Mouse (Mus musculus): ENCODE results near the gene Megf6.

Megf6 gene

DNA sequence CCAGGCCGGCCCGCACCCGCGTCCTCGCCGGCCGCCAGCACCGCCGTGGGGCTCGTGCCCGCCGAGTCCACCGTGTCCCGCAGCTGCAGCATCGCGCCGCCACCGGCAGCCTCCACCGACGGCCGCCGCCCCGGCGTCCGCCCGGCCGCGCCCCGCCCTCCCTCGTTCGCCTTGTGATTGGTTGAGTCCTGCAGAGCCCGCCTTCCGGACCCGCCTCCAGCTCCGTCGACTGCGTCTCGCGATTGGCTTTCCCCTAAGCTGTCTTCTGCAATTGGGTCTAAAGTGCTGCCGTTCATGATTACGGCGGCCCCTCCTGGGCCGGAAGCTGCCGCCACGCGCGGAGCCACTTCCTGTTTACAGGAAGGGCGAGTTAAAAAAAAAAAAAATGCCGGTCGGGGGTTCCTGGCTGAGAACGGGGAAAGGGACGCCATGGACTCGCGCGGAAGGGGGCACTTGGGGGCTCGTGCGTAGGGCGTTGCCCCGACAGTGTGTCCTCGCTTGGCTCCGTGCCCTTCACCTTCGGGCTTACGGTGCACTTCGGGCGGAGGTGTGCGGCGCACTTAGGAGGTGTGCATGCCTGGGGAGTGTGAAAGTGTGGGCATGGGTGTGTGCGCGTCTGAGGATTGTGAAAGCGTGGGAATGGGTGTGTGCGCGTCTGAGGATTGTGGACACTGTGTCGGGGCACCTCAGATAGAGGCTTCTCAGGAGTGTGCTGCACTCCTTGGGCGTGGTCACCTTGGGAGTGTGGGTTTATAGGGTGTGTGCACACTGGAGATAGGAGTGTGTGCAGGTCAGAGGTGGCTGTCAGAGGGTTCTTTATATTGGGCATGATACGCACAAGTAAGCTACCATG is 9.8 kb upstream of the Megf6 start, which contains the start of gene Tprgl:
Gene Tprgl, minus strand, starts transcription at position 129 of the 853 bp plus-strand sequence.
- DNase-seq, result peak; percentile 98

DNA sequence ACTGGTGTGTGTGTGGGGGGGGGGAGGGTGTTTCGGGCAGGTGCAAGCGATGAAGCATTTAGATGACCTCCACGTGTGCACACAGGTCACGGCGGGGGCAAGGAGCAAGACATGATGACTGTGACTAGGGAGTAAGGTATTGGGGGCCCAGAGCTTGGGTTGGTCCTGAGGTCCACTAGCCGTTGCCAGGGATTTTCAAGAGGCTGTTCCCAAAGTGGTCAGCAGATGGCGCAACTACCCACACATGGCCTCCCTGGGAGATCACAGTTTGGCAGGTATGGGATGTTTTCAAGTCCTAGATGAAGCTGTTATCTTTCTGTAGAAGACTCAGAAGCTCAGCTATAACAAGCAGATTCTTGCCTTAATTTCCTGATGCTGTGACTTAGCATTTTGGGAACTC is 7.2 kb upstream of the Megf6 start:
- DNase-seq, result peak; percentile 73

DNA sequence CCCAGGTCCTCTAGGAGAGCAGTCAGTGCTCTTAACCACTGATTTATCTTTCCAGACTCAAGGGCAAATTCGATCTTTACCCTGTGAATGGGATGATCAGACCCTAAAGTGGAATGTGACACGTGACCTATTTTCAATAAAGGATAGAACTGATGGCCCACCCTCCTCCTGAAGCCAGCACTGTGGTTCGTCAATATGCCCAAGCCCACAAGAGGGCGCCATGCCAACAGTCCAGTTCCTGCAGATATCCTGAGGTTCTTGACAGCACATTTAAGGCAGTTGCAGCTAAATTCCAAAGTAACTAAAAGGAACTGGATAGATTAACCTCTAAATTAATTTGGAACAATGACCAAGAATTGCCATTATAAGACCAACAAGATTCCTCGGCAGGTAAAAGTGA is 3.5 kb upstream of the Megf6 start:
- DNase-seq, result peak; percentile 63

DNA sequence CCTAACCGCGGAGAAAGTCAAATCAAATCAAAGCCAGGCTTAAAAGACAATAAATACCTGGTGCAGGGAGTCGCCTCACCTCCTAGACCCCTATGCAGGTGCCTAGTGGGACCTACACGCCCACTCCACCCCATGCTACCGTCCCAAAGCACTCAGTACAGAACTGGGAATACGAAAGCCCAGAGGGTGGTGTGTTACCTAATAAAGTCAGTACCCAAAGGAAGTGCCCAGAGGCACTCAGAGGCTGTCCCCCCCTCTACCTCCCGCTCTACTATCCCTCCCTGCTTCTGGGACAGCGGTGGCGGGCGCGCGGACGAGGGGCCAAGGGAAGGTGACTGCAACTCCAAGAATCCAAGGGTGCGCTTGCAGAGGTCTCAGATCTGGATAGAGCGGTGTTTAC is 509 bp upstream of the Megf6 start:
- DNase-seq, result no peak

DNA sequence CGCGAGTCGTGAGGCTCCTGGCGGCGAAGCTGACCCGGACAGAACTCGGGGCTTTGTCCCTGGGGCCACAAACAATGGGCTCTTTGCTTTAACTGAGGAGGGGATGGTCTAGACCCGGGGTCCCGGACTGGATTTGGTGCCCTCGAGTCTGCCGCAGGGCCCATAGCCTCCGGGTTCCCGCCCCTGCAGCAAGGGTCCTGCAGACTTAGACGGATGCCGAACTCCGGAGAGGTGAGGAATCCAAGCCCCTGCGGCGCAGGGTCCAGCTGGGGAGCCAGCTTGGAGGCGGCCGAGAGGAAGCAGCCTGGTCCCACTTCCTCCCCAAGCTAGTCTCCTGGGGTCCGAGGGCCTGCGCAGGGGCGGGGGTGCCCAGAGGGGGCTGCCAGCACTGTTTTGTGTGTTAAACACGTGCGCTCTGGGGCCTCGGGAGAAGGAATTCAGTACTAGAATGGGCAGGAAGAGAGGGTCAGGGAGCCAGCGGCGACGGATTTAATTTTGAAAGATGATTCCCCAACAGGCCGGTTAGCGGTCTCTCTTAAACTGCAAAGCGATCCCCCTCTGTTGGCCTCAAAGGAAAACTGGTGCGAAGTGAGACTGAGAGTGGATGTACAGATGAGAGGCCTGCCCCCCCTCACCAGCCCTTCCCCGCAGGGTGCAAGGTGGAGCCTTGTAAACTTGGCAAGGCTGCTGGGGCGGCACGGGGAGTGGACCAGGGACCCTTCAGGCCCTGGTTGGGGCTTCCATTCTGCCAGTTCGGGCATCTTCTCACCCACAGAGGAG is 811 bp downstream of the Megf6 start:
- no peak for DNase-seq

DNA sequence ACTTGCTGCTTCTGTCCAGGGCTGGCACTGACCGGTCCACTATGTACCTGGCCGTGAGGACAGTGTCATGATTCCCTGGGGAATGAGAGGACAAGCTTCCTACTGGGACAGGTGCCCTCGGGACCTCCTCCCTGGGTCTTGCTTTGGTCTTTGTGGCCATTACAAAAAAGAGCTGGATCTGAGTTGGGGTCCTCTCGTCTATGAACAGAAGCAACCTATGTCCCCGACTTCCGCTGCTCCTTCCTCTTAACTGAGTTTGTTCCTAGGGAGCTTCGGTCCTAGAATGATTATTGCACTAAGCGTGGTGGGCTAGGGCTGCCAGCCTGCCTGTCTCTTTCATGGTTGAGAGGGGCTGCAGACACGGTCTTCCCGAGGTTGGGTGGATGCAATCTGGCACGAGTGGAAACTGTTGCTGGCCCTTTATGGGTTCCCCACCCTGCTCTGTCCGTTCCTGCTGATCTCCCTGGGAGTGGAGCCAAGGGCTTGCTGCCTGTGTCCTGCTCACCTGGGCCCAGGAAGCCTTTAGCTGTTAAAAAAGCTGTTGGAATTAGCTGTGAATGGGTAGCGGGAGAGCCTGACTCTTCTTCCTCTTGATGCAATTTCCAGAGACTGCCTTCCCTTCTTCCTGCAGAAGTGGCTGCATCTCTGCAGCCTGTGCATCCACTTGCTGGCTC is 1.5 kb downstream of the Megf6 start:
- no peak for DNase-seq

DNA sequence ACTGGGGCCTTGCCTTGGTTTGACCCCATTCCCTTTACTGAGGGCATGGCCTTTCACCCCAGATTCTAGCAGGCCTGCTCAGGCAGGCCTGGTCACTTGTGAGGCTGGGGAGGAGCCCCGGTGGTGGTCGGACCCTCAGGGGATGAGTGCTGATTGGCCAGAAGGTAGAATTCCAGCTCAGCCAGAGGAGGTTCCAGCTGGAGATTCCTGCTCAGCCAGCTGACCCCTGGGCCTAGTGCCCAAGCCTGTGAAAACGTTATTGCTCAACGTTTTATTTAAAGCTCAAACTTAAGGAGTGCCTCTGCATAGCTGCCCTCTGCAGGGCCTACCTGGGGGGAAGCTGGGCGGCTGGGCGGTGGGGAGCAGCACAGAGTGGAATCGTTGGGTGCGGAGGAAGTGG is 6.7 kb downstream of the Megf6 start:
- no peak for DNase-seq

DNA sequence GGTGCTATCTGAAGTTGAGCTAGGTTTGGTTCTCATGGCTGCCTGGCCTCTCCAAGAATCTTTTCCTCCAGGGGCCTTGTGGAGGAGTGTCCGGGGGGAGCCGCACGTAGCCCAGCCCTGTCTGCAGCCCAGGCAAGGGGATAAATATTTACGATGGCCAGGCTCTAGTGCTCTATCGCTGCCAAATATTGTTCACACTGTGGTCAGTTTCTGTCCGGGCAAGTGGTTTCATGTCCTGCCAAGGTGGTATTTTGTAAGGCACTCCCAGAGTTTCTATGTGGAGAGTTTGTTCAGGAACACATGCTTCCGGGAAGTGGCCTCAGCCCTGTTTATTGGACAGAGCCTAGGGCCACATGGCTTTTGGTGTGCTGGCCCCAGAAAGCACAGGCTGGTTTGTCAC is 10.5 kb downstream of the Megf6 start:
- no peak for DNase-seq

DNA sequence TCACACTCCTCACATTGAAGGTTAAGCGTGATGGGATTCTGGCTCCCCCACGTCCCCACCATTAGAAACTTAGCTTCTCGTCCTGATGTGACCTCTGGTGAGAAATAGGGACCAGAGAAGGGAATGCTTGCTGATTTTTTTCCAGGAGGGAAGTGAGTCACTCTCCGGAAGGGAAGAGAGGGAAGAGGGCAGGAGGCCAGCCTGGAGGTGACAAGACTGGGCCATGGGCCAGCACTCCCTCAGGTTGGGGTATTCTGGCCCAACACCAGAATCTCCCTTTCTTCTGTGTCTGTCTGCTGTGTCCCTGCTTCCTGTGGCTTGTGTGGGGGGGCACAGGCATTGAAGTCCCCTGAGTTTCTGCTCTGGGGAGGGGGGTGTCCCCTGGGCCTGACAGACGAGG is 13.0 kb downstream of the Megf6 start:
- DNase-seq, result no peak

DNA sequence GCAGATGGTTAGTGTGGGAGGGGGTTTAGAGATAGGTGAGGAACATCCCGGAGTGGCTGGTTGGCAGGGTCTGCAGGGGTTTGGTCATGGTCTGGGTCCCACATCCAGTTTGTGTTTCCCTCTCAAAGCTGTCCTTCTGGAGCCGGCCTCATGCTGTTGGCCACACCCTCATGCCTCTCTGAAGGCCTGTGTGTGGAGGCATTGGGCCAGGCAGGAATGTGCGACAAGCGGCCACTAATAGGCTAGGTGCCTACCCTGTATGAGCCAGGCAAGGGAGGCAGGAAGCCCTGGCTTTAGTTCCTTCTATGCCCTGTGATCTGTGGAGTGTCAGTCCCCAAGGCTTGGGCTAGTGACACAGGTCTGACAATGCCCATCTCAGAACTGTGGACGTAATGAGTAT is 14.5 kb downstream of the Megf6 start:
- no peak for DNase-seq

DNA sequence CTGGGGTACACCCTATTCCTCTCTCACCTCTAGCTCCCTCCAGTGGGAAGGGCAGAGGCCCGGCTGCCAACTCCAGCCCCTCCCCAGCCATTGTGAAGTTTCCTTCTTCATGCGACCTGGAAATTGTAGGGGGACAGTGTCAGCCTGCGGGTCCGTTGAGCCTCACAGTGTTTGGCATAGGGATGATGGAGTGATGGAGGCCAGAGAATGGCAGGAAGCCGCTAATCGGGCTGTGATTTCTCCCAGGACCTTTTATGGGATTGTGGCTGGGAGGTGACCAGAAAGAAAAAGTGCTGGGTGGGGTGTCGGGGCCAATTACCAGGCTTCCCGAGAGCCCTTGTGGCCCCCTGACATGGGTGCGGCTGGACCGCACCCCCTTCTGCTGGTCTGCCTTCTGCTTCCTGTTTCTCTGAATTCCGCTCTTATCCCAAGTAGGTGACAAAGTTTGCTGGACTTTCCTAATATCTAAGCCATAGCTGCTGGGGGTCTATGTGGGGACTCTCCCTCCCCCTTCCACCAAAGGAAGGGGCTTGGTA is 15.5 kb downstream of the Megf6 start:
- no peak for DNase-seq

DNA sequence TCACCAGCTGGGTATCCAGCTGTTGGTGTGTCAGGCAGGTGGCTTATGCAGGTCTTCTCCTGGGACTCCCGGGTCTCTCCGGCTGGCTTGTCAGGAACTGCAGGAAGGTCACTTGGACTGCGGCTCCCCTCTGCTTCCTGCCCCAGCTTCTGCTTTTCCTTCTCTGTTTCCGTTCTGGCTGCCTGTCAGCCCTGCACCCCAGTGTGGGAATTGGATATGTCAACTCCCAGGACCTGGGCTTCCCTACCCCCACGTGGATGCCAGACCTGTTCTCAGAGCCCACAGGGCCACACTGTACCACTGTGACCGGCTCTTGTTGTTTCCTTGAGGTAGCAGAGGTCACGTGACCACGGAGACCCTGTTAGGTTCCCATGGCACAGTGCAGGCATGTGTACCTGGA is 18.4 kb downstream of the Megf6 start:
- DNase-seq, result no peak

DNA sequence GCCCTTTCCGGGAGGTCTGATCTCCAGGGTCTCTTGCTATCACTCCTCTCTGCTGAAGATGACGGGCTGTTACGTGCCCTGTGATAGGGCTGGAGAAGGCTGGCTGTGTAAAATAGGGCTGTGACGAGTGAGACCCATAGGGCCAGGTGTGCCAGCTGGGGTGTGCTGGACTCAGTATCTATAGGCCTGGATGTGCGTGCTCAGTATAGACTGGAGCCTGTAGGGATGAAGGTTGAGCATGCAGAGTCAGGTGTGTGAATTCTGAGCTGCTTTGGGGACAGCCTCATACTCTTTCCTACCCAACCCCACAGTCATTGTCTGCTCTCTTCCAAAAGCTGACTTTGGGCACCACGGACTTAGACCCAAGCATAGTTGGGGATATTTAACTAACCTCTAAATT is 27.4 kb downstream of the Megf6 start:
- DNase-seq, result no peak

DNA sequence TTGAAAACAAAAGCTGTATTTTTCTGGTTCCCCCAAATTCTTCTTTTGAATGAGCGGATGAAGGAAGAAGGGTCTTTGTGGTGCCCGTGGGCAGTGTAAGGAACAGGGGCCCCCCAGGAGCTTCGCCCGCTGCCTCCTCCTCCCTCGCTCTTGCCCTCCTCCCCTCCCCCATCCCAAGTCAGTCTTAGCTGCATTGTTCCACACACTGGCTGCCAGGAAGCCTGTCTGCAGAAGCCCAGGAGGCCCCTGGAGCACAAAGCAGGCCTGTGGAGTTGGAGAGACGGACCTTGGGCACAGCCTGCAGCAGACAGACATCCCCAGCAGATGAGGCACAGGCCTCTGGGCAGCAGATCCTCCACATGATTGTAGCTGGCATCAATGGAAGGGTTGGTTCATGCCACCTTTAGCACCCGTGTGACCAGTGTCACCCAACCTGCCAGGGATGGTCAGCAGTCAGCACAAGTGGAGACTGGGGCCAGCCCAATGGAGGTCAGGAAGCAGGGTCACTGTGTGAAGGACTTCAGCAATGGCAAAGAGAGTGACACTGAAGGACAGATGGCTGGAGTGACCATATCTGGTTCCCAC is 27.9 kb downstream of the Megf6 start:
- no peak for DNase-seq

DNA sequence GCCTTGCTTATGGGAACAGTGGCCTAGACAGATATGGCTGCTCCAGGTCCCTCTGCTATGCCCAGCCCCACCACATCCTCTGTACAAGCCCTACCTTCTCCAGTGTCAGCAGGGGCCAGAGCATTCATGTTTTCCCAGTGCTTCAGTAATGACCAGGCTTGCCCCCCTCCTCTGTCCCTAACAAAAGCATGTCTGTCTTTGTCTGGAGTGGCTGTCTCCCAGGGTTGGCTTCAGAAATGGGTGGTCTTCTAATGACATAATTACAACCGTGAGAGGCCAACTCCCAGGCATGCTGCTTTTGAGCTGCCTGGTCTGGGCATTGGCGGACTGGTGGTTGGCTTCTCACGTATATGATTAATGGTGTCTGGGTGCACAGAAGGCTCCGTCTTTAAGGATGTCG is 31.0 kb downstream of the Megf6 start:
- no peak for DNase-seq

DNA sequence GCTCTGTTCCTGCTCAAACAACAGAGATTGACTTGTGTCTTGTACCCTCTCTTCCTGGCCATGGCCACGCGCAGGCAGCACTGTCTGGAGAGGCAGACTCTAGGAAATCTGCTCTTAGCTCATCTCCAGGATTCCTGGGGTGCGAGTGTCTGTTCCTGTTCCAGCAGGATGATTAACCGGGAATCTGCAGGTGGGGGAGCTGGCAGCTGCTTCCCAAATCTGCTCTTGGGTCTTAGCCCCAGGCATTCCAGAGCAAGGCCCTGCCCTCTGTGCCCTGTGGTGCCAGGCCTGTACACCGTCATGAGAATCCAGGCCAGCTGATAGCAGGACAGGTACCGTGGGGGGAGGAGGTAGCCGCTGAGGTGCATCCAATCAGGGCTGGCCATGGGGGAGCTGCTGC is 34.0 kb downstream of the Megf6 start:
- DNase-seq, result no peak

DNA sequence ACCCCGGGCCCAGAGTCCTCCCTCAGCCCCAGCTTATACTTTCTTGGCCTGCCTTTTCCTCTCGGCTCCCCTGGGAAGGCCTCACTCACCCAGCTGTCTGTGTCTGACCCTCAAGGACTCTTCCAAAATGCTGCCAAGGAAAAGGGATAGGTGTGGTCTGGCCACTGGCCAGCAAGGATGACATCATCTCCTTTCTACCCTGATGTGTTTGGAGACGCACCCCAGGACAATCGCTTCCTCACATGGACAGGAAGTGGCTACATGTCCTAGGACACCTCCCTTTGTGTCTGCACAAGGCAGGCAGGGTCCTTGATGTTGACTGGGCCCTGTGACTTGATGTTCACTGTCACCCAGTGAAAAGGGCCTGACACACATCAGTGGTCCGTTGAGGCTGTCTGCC is 34.9 kb downstream of the Megf6 start:
- DNase-seq, result peak; percentile 83

DNA sequence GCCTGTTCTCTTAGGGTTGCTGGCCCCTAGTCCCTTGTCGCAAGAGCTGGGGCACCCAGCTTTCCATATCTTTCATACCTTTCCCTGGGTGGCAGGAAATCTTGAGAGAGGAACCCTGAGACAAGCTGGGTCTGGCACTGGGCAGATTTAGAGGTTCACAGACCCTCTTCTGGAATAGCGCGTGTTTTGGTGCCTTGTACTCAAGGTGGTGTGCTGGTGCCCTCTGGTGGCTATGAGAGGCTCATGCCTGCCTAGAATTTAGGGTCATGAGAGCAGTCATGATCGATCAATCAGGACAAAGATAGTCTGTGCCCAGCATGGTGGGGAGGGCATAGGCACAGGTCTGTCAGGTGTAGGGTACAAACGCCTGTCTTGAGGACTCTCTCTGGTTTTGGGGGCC is 36.7 kb downstream of the Megf6 start:
- peak; percentile 57 for DNase-seq

DNA sequence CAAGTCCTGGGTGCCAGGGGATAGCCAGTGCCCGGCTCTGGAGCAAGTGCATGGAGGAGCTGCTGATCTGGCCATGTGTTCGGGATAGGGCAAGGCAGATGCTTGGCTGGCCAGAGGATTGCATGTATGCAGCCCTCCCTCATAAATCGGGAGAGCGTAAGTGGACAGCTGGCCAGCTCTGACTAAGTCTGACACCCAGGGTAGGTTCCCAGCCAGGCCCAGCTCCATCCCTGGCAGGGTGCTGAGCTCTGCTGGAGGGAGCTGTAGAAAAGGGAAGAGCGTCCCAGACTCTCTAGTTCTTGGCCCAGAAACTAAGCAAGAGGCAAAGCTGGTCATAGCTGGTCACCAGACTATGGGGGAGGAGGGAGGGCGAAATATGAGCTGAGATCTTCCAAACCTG is 38.5 kb downstream of the Megf6 start:
- DNase-seq, result no peak

DNA sequence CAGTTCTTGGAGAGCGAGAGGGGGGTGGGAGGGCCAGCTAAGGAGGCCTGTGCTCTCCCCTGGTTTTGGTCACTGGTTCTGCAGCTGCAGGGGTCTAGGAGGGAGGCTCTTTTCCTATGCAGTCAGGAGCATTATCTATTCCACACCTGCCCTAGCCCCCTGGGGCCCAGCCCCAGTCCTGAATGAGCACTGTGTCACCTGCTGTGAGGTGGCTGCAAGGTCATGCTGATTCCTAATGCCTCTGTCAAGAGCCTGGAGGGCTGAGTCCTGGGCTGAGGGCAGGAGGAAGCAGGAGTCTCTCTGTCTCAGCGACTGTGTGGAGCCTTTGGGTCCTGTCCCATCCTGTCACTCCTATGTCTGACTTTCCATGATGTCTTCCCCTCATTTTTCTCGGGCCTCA is 39.3 kb downstream of the Megf6 start:
- no peak for DNase-seq

DNA sequence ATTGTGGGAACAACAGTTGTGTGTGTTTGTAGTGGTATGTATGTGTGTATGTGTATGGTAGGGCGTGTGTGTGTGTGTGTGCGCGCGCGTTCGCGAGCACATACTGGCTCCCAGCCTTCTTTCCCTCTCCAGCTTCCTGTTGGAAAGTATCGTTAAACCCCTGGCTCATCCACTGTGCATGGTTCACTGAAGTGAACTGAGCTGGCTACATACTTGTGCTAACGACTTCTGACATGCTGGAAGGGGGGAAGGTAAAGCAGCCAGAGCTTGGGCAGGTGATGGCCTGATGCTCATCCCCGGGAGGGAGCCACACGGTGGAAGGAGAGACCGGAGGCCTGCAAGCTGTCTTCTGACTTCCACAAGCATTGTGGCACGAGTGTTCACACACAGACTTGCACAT is 40.9 kb downstream of the Megf6 start:
- no peak for DNase-seq

DNA sequence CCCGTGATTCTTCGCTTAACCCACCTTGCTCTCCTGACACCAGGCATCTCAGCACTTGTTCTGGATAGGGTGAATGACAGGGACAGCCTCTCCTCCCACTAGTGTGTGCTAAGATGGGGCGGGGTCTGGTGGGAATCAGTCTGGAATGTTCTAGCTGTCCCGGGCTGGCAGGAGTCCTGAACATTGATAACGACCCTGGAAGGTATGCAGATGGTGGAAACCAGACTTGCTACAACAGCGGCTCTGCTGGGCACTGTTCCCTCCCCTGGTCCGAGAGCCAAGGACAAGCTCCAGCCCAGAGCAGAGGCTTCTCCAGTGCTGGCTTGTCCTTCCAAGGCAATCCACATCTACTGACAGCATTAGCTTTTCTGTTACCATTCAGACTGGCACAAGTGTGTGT is 43.1 kb downstream of the Megf6 start:
- no peak for DNase-seq

DNA sequence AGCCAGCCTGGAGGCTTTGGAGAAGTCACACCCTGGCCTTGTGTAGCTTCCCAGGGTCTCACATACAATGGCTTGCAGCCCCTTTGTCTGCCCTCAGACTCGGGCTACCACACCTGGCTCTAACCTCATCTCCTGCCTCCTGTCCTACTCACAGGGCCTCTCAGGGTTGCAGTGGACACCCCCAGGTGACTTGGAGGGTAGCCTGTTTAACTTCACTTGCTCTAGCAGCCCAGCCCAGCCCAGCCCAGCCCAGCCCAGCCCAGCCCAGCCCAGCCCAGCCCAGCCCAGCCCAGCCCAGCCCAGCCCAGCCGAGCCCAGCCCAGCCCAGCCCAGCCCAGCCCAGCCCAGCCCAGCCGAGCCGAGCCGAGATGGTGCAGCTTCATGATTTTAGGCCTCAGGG is 43.5 kb downstream of the Megf6 start:
- DNase-seq, result no peak
